Mouse (Mus musculus) cerebellum, adult 18-20 months (tissue): ENCODE results near the gene Stoml3.

Source experiments
- DNase-seq, 2 experiments: peaks; one replicate each; pipeline ENCODE4 v3.0.0; 2021

Gene Stoml3

DNA sequence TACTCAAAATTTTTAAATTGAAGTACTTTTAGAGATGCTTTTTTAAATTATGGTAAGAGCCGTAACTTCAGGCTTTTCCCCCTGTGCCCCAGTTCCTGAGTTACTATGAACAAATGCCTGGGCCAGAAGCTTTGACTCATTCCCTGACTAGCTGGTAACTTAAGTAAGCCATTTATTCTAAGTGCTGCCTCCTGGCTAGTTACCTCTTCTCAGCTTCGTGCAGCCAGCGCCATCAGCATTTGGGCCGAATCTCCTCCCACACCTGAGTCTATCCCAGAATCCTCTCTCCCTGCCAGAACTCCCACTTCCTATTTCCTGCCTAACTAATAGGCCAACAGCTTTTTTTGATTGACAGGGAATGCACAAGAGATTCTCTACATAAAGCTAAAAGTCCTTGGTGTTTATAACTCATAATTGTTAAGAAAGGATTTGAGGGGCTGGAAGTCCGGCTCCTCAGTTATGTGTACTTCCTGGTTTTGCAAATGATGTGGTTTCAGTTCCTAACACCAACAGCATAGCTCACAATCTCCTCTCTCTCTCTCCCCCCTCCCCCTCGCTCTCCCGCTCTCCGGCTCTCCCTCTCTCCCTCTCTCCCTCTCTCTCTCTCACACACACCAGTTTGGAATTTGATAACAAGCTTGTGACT lies 4.9 kb upstream of the Stoml3 start:
- no peak for DNase-seq

DNA sequence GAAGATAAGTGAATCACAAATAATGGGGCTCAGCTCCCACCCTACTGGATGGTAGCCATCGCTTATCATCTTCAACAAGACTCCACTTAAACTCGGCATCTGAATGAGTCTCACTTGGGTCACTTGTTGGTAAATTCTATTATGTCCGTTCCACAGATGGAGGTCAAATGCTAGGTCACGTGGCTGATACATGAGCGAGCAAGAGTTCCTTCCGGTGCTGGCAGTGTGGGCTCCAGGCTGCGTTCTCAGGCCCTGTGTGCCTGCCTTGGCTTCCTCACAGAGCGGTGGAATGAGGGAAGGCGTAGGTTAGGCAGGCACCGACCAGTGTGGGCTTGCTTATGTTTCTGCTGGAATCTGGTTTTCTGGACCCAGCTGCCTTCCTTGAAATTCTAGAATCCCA lies 1.9 kb upstream of the Stoml3 start:
- DNase-seq, result no peak

DNA sequence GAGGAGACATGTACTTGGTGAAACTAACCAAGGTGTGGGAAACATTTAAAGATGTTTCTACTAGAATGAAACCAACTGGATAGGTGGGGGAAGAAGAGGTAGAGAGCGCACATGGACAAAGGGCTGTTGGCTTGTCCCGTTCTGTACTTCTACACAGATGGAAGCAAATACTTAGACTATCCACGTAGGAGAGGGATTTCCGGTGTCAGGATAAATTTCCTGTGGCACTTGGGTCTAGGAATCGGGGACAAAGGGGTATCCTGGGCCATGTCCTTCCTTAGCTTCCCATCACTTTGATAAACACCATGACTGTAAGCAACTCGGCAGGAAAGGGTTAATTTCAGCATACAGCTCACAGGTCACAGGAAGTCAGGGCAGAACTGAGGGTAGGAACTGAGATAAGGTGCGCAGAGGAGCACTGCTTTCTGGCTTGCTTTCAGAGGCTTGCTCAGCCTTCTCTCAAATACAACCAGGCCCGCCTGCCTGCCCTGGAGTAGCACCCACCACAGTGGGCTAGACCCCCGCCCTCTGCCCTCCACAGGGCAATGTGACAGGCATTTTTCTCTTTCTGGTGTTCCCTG lies 1.4 kb upstream of the Stoml3 start:
- DNase-seq, result no peak

DNA sequence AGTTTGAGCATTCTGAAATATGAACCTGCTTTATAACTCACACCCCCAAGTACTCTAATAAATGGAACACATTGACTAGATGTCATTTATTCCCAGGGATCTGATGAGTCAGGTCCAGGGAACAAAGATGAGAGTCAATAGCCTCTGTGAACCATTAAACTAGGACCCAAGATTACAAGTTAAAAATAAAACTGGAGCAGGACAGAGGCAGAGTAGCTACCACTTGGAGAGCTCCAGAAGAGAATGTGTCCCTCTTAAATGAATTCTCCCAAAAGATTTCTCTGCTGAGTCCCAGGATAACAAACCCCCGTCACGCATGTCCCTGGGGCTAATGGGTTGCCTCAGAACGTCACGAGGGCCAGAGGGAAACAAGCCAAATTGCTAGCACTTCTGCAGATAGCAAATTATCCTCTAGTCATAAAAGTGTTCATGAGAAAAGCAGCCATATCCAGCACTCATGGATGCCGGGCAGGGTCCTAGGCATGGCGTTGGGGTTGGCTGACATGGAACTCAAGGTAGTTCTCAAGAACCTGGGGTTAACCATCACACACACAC lies 10.0 kb downstream of the Stoml3 start:
- DNase-seq, result no peak

DNA sequence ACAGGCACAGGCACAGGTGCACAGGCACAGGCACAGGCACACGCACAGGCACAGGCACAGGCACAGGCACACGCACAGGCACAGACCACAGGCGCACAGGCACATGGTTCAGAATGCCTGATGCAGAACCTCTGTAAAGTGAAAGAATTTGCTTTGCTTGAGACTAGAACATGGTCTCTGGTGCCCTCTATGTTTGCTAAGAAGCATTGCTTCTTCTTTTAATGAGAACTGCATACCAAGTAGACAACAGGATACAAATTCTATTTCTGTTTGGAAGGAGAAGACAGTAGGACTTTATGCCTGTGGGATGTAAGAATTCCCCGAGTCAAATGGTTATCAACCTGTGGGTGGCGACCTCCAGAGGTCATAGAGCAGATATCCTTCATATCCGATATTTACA lies 14.0 kb downstream of the Stoml3 start:
- DNase-seq, result no peak

DNA sequence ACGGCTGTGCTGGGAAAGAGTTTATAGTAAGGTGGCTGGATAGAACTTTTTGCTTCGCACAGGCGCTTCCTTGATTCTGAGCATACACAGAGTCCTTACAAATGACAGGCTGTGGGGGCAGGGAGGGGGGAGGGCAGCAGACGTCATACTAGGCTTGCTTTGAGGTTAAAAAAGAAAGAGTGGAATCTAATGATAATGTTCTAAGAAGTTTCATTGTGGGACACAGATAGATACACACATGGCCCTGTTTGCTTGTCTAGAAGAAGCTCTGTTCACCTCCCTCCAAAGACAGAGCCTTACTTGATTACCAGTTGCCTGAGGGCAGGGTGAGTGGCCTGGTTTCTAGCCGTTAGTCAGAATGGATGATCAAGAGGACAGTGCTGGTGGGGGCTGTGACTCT lies 24.6 kb downstream of the Stoml3 start:
- DNase-seq, result no peak

DNA sequence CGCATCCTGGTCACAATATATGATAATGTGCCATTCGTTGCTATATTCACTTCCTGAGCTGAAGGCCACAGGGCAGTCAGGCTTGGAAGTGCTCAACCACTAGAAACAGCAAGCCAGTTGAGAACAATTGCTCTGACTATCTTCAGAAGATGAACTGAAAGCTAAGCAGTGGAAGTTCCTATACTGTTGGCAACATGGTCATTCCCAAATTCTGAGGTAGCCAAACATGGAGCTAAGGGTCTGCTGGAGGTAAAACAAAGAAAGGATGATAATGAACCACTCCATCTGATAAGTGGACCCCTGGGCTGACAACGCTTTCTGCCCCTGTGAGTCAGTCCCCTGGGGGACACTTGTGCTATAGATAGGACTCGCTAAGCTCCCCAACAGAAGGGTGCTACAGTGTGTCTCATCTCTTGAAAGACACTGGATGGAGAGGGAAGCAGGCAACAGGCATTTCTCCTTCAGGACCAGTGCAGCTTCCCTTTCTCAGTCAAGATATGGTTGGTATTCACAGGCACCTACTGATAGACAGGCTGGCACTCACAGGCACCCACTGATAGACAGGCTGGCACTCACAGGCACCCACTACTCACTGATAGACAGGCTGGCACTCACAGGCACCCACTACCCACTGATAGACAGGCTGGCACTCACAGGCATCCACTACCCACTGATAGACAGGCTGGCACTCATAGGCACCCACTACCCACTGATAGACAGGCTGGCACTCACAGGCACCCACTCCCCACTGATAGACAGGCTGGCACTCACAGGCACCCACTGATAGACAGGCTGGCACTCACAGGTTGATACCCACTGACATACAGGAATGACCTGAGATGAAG lies 26.0 kb downstream of the Stoml3 start:
- DNase-seq, result no peak

DNA sequence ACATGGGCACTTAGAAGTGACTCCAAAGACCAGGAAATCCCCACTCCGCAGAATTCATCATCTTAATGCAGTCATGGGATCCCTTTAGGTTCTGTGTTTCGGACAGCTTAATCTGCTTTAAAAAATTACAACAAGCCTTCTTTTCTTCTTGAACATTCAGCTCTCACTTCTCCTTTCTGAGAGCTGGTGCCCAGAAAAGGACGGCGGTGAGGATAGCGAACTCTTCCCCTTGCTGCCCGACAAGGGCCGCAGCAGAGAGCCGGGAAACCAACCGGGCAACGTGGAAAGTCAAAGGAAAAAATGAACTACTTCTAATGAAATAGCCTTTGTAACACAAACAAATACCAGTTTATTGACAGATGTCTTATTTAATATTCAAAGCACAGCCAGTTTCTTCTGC lies 34.3 kb downstream of the Stoml3 start:
- no peak for DNase-seq

DNA sequence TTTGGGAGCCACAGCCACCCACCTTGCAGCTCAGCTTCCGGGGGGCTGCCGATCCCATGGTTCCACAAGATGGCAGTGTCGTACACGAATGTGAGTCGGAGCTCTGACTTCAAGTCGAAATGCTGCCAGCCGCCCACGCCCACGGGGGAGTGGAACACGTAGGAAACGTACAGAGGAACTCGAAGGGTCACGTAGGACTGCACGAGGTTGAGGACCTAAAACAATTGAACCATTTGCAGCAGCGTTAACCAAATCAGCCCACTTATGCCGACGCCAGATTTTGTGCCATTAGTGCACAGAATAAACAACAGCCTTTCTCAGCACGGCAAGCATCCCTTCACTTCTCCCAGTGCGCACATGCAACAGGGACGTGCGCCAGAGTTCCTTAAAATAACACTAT lies 37.3 kb downstream of the Stoml3 start:
- DNase-seq, result peak; percentile 58 to 63

DNA sequence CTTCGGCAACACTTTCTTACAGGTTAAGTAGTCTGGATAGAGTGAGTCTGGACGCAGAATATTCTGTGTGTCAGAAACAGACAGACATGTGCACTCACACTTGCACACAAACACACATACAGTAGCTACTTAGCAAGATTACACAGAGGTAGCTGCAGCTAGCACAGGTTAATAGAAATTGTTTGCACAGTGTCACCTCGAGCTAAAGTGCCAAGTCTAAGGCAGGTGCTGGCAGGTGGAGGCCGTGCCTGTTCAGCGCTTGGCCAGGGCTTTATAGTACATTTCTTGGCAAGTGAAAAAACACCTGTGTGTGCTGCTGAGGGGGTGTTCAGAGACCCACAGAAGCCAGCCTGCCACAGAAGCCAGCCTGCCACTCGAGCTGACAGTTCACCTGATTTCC lies 41.9 kb downstream of the Stoml3 start:
- DNase-seq, result no peak

DNA sequence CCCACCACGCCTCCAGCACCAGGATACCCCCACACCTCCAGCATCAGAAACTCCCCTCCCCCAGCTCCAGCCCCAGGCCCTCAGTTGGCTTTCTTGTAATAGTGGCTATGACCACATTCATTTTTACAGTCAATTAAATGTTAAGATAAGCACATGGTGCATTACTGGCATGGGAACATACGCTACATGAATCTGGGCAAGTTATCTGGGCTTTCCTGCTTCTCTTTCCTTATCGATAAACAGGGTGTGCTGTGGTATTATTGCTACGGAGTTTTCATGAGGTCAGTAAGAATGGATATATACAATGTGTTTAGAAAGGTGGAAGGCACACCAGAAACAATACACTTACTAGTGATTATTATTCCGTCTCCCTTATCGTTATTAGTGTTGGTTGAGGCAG lies 43.6 kb downstream of the Stoml3 start:
- no peak for DNase-seq

DNA sequence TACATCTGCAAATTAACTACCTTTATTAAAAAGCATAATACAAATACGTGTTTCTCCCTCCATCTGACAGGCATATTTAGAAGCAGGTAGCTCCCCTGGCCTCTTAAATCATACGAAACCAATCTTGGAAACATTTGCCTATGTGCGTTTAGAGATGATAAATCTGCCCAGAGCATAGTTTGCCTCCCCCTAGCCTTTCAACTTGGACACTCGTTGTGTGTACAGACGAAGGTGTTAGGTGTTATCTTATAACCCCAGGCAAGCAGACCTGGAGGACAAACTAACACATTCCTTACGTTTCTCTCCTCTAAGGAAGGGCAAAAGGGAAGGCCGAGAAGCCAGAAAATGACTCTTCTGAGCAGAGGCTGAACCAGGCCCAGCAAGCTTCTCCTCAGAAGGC lies 64.2 kb downstream of the Stoml3 start:
- DNase-seq, result no peak

DNA sequence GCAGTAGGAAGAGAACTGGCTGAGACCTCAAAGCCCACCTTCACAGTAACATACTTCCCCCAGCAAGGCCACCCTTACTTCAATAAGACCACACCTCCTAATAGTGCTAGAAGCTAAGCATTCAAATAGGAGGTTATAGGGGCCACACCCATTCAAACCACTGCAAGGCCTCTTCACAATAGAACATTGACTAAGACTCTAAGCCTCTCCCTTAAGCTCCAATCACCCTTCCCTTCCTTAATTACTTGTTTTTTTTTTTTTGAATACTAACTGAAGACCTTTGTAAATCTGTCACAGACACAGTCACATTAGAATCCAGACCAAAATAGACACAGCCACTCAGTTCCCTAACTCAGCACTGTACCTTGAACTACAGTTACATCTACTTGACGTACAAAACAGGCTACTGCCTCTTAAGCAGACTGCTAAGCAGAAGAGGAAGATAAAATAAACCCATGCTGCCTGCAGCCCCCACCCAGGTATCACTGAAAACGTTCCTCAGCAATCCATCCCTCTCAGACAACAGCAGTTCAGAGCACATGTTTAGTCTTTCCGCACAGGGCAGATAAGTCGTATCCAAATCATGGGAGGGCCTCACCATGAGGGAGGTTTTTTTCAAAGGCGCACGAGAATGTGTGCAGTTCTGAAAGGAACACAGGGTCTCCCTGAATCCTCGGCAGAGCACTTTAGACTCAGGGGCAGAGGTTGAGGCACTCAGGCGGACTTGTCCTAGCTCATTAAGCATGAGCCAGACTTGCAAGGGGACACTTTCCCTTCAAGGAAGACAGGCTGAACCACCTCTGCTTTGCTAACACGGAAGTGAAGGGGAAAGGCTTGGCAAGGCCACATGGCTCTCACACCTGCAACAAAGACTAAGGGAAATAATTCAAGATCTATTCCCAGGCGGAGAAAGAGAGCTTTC lies 66.8 kb downstream of the Stoml3 start:
- DNase-seq, result no peak

DNA sequence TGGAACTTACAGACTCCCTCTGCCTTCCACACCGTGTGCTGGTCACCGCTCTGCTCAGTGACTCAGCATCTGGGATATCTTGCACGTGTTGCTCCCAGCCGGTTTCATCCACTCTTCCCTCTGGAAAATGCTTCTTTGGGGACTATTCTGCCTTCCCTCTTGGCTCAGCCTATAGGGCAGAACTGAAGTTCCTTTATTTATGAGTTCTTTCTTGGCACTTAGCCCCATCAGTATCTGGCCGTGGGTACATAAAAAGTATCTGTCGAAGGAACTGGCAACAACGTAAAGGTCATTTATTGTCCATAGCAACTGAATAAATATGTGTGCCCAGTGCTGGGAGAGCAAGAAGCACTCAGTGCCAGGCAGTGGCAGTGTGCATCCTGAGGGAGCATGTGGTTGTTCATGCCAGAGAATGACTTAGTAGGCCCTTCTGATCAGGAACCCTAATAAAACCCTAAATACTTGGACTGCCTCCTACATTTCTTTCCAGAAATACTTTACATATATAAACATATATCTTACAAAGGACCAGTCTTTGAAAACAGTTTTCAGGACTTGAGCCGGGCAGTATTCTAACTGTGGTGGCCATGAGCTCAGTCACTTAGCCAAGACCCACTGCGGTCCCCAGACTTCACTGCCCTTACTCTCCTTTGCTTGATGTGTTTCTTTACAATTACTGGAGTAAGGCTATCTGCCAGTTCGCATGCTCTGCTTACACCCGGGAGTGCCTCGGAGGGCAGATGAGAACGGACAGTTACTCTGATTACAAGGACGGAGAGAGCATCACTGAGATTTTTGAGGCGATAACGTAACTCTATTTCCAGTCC lies 69.1 kb downstream of the Stoml3 start:
- DNase-seq, result no peak
